Mouse (Mus musculus) intestine, postnatal 0 days (tissue): ENCODE results near the gene Usp10. TPM values are rescaled to one million over a fixed set of nuclear protein-coding genes. Genes with fewer than 3 reads are reported as not detected.

Experiments used
- ATAC-seq: fragments of 200-750 bp; cut with Nextera tagmentation; 2 replicates; pipeline ENCODE4 v1.8.0; 2017; ENCODE audit warnings: mild to moderate bottlenecking, moderate TSS enrichment, moderate library complexity
- H3K27ac ChIP-seq: fragments of 300-500 bp; sonication (generic); 2 replicates; pipeline ENCODE4 v1.5.1; 2014; ENCODE audit warnings: mild to moderate bottlenecking, low read depth, low read length, moderate library complexity
- H3K27me3 ChIP-seq: fragments of 300-500 bp; sonication (generic); replicated peaks from 2 replicates; pipeline ENCODE4 v1.6.1; 2014; ENCODE audit warnings: low read length, mixed read lengths; ENCODE audit not compliant: control insufficient read depth, insufficient read depth
- H3K36me3 ChIP-seq: fragments of 300-500 bp; sonication (generic); 2 replicates; pipeline ENCODE4 v1.6.1; 2014; ENCODE audit warnings: mild to moderate bottlenecking, moderate library complexity; ENCODE audit not compliant: control insufficient read depth, insufficient read depth
- H3K4me1 ChIP-seq: fragments of 300-500 bp; sonication (generic); replicated peaks from 2 replicates; pipeline ENCODE4 v1.6.1; 2014; ENCODE audit warnings: antibody characterized with exemption, low read length, mixed read lengths; ENCODE audit not compliant: control insufficient read depth, insufficient read depth
- H3K4me2 ChIP-seq: fragments of 300-500 bp; sonication (generic); replicated peaks from 2 replicates; pipeline ENCODE4 v1.6.1; 2014; ENCODE audit warnings: low read depth, mild to moderate bottlenecking, moderate library complexity
- H3K4me3 ChIP-seq: fragments of 300-500 bp; sonication (generic); 2 replicates; pipeline ENCODE4 v1.5.1; 2014; ENCODE audit warnings: low read depth, low read length
- H3K9ac ChIP-seq: fragments of 300-500 bp; sonication (generic); 2 replicates; pipeline ENCODE4 v1.6.1; 2014; ENCODE audit warnings: mild to moderate bottlenecking, low read depth, low read length
- H3K9me3 ChIP-seq: fragments of 300-500 bp; sonication (generic); 2 replicates; pipeline ENCODE4 v1.6.1; 2016; ENCODE audit warnings: mixed run types; ENCODE audit not compliant: control insufficient read depth
- CTCF ChIP-seq: sonication (generic); IDR thresholded peaks from 2 replicates; pipeline ENCODE4 v1.5.1; 2016; ENCODE audit warnings: low read depth, mild to moderate bottlenecking, control low read depth, antibody characterized with exemption, moderate library complexity
- WGBS: fragments of 180-500 bp; shearing (Covaris S2); extraction: QIAGEN DNeasy Blood & Tissue Kit; methylation state at CpG from one replicate; pipeline ENCODE4 v1.1.7; 2014; 5-methylcytosine and 5-hydroxymethylcytosine counted together
- polyA plus RNA-seq: library from polyadenylated mRNA; unstranded; fragments of >200 nt; fragmentation: Nextera tagmentation; extraction: Ambion mirVana; gene quantifications from 2 replicates; pipeline ENCODE4 v1.2.1, GENCODE M21; 2015

Gene Usp10
- polyA plus RNA-seq, 1 experiment from 2014 or later: 37.1 TPM

GRCm38 (mm10) chr8:119933681-119934080, 23.5 kb downstream of the Usp10 start:
- Histone ChIP-seq H3K36me3 (peaks cover 33% of the 10 kb centered on the region; the same call in 1 of the 2 replicates), H3K27ac (no peak overlapping the region), H3K4me3 (no peak overlapping the region), H3K4me2 (no peak overlapping the region), H3K9me3 (no peaks in the 10 kb centered on the region), H3K4me1 (no peaks in the 10 kb centered on the region), H3K9ac (no peak overlapping the region), H3K27me3 (no peaks in the 10 kb centered on the region)
- WGBS: 74% methylated on average over 4 of the region's 4 CpGs
- TF ChIP-seq CTCF: no peak
- ATAC-seq: no peak

GRCm38 (mm10) chr8:119935541-119935940, 25.4 kb downstream of the Usp10 start:
- no peak overlapping the region for H3K27ac ChIP-seq
- H3K36me3 ChIP-seq: peaks cover 40% of the 10 kb centered on the region; the same call in 1 of the 2 replicates
- no peaks in the 10 kb centered on the region for H3K9me3 ChIP-seq
- H3K9ac ChIP-seq: no peak overlapping the region
- no peaks in the 10 kb centered on the region for H3K4me1 ChIP-seq
- H3K4me2 ChIP-seq: no peak overlapping the region
- WGBS: 68% methylated on average over 6 of the region's 6 CpGs
- no peak for TF ChIP-seq CTCF
- no peak for ATAC-seq
- H3K4me3 ChIP-seq: no peak overlapping the region
- H3K27me3 ChIP-seq: no peaks in the 10 kb centered on the region

- H3K27me3 ChIP-seq: no peaks in the 10 kb centered on the region
- no peak overlapping the region for H3K27ac ChIP-seq
- H3K4me3 ChIP-seq: no peak overlapping the region
- H3K9ac ChIP-seq: no peak overlapping the region
- WGBS: 84% methylated on average over 7 of the region's 7 CpGs
- no peak for TF ChIP-seq CTCF
- no peaks in the 10 kb centered on the region for H3K9me3 ChIP-seq
- no peaks in the 10 kb centered on the region for H3K4me1 ChIP-seq
- H3K36me3 ChIP-seq: peaks cover 42% of the 10 kb centered on the region
- no peak for ATAC-seq
- H3K4me2 ChIP-seq: no peak overlapping the region
Observed at GRCm38 (mm10) chr8:119938481-119938880, 28.3 kb downstream of the Usp10 start.

GRCm38 (mm10) chr8:119939336-119939735, 29.2 kb downstream of the Usp10 start:
- H3K4me2 ChIP-seq: no peak overlapping the region
- no peaks in the 10 kb centered on the region for H3K27me3 ChIP-seq
- no peak overlapping the region for H3K4me3 ChIP-seq
- H3K9me3 ChIP-seq: no peaks in the 10 kb centered on the region
- no peaks in the 10 kb centered on the region for H3K4me1 ChIP-seq
- ATAC-seq: no peak
- WGBS: 82% methylated on average over 2 of the region's 2 CpGs
- H3K36me3 ChIP-seq: peaks cover 44% of the 10 kb centered on the region
- no peak for TF ChIP-seq CTCF
- H3K9ac ChIP-seq: no peak overlapping the region
- no peak overlapping the region for H3K27ac ChIP-seq

GRCm38 (mm10) chr8:119941471-119941870, 31.3 kb downstream of the Usp10 start:
- no peaks in the 10 kb centered on the region for H3K27me3 ChIP-seq
- no peaks in the 10 kb centered on the region for H3K4me1 ChIP-seq
- 90% methylated on average over 15 of the region's 18 CpGs for WGBS
- no peak overlapping the region for H3K4me3 ChIP-seq
- H3K9me3 ChIP-seq: no peaks in the 10 kb centered on the region
- H3K36me3 ChIP-seq: peaks cover 57% of the 10 kb centered on the region
- H3K9ac ChIP-seq: no peak overlapping the region
- no peak overlapping the region for H3K27ac ChIP-seq
- no peak for ATAC-seq
- no peak for TF ChIP-seq CTCF
- H3K4me2 ChIP-seq: no peak overlapping the region

GRCm38 (mm10) chr8:119943616-119944015, 33.5 kb downstream of the Usp10 start:
- ATAC-seq: no peak
- H3K9me3 ChIP-seq: no peaks in the 10 kb centered on the region
- H3K27ac ChIP-seq: no peak overlapping the region
- H3K9ac ChIP-seq: no peak overlapping the region
- no peaks in the 10 kb centered on the region for H3K4me1 ChIP-seq
- H3K36me3 ChIP-seq: peaks cover 57% of the 10 kb centered on the region
- no peak overlapping the region for H3K4me3 ChIP-seq
- no peak for TF ChIP-seq CTCF
- H3K27me3 ChIP-seq: no peaks in the 10 kb centered on the region
- no peak overlapping the region for H3K4me2 ChIP-seq
- 67% methylated on average over 10 of the region's 10 CpGs for WGBS
